Mouse (Mus musculus): ENCODE measurements around the gene Tex10. TPM values are rescaled to one million over a fixed set of nuclear protein-coding genes. Genes with fewer than 3 reads are reported as not detected.

Tex10 gene
- total RNA-seq (2014; rRNA removed) = 31.1 and 39.5 TPM in 2 replicates
- polyA plus RNA-seq (2015; fragmentation: Nextera tagmentation; extraction: Ambion mirVana) = 21.4 and 22.0 TPM in 2 replicates

- TF ChIP-seq CTCF (IDR thresholded peaks at IDR 0.05; ENCODE audit: low read depth) = no peak
Measured at GRCm38 (mm10) chr4:48472792-48473650, at the start of gene Tex10. Gene Tex10 (minus strand): TSS chr4:48473459.

GRCm38 (mm10) chr4:48510861-48511260 is 37.6 kb upstream of the Tex10 start:
- H3K9ac ChIP-seq = no peak overlapping the region
- no peak for ATAC-seq
- H3K4me3 ChIP-seq (ENCODE audit: low read depth, low read length) = no peak overlapping the region
- H3K27me3 ChIP-seq (ENCODE audit: insufficient read depth, low read length) = no peaks in the 10 kb centered on the region
- no peaks in the 10 kb centered on the region for H3K4me1 ChIP-seq (ENCODE audit: insufficient read depth)
- 65% methylated on average over 2 of the region's 2 CpGs for WGBS
- no peaks in the 10 kb centered on the region for H3K36me3 ChIP-seq (ENCODE audit: insufficient read depth)
- DNase-seq = no peak
- H3K4me2 ChIP-seq (ENCODE audit: low read depth) = no peak overlapping the region
- H3K9me3 ChIP-seq (ENCODE audit: low read length) = no peaks in the 10 kb centered on the region
- H3K27ac ChIP-seq (ENCODE audit: low read depth, low read length) = no peak overlapping the region
- TF ChIP-seq CTCF (IDR thresholded peaks at IDR 0.05; ENCODE audit: low read depth) = no peak

More at GRCm38 (mm10) chr4:48472792-48473650, at the start of gene Tex10:
- ATAC-seq = peak; percentile 99
- peak within 1 kb of the TSS; percentile 87 for H3K9ac ChIP-seq
- peaks cover 7% of the 10 kb centered on the region; the same call in 1 of the 2 replicates for H3K4me1 ChIP-seq (ENCODE audit: insufficient read depth)
- peak within 1 kb of the TSS; percentile 91 for H3K4me3 ChIP-seq (ENCODE audit: low read depth, low read length)
- 3% methylated on average over 89 of the region's 89 CpGs for WGBS
- H3K4me2 ChIP-seq (ENCODE audit: low read depth) = peak within 1 kb of the TSS; percentile 85
- H3K27ac ChIP-seq (ENCODE audit: low read depth, low read length) = no peak within 1 kb of the TSS
- H3K9me3 ChIP-seq (ENCODE audit: low read length) = no peaks in the 10 kb centered on the region
- no peaks in the 10 kb centered on the region for H3K27me3 ChIP-seq (ENCODE audit: insufficient read depth, low read length)
- DNase-seq = peak; percentile 94
- H3K36me3 ChIP-seq (ENCODE audit: insufficient read depth) = peaks cover 8% of the 10 kb centered on the region

- Histone ChIP-seq H3K27me3 (ENCODE audit: insufficient read depth, low read length) (no peaks in the 10 kb centered on the region), H3K36me3 (ENCODE audit: insufficient read depth) (no peaks in the 10 kb centered on the region), H3K9ac (no peak overlapping the region), H3K9me3 (ENCODE audit: low read length) (no peaks in the 10 kb centered on the region), H3K4me2 (ENCODE audit: low read depth) (no peak overlapping the region), H3K4me3 (ENCODE audit: low read depth, low read length) (no peak overlapping the region), H3K4me1 (ENCODE audit: insufficient read depth) (no peaks in the 10 kb centered on the region), H3K27ac (ENCODE audit: low read depth, low read length) (no peak overlapping the region)
- DNase-seq = no peak
- WGBS = 90% methylated on average over 2 of the region's 2 CpGs
- no peak for ATAC-seq
- no peak for TF ChIP-seq CTCF (IDR thresholded peaks at IDR 0.05; ENCODE audit: low read depth)
Measured at GRCm38 (mm10) chr4:48492510-48492909, 19.3 kb upstream of the Tex10 start.

GRCm38 (mm10) chr4:48491290-48491743 is 18.1 kb upstream of the Tex10 start:
- peak; percentile 26 for DNase-seq

GRCm38 (mm10) chr4:48488916-48489315 is 15.7 kb upstream of the Tex10 start:
- DNase-seq = no peak
- H3K4me1 ChIP-seq (ENCODE audit: insufficient read depth) = no peaks in the 10 kb centered on the region
- no peaks in the 10 kb centered on the region for H3K36me3 ChIP-seq (ENCODE audit: insufficient read depth)
- H3K4me3 ChIP-seq (ENCODE audit: low read depth, low read length) = no peak overlapping the region
- H3K4me2 ChIP-seq (ENCODE audit: low read depth) = no peak overlapping the region
- no peaks in the 10 kb centered on the region for H3K9me3 ChIP-seq (ENCODE audit: low read length)
- no peaks in the 10 kb centered on the region for H3K27me3 ChIP-seq (ENCODE audit: insufficient read depth, low read length)
- no peak overlapping the region for H3K27ac ChIP-seq (ENCODE audit: low read depth, low read length)
- no peak for TF ChIP-seq CTCF (IDR thresholded peaks at IDR 0.05; ENCODE audit: low read depth)
- ATAC-seq = no peak
- H3K9ac ChIP-seq = no peak overlapping the region
- WGBS = 92% methylated on average over 2 of the region's 2 CpGs

More at GRCm38 (mm10) chr4:48491290-48491743, 18.1 kb upstream of the Tex10 start:
- H3K36me3 ChIP-seq (ENCODE audit: insufficient read depth) = no peaks in the 10 kb centered on the region
- H3K9ac ChIP-seq = peak overlapping the region; percentile 18; the same call in 1 of the 2 replicates
- H3K27me3 ChIP-seq (ENCODE audit: insufficient read depth, low read length) = no peaks in the 10 kb centered on the region
- no peaks in the 10 kb centered on the region for H3K9me3 ChIP-seq (ENCODE audit: low read length)
- peak overlapping the region; percentile 42 for H3K4me2 ChIP-seq (ENCODE audit: low read depth)
- ATAC-seq = peak; percentile 48; the same call in 1 of the 2 replicates
- no peak for TF ChIP-seq CTCF (IDR thresholded peaks at IDR 0.05; ENCODE audit: low read depth)
- no peaks in the 10 kb centered on the region for H3K4me1 ChIP-seq (ENCODE audit: insufficient read depth)
- H3K4me3 ChIP-seq (ENCODE audit: low read depth, low read length) = peak overlapping the region; percentile 22
- no peak overlapping the region for H3K27ac ChIP-seq (ENCODE audit: low read depth, low read length)
- WGBS = 12% methylated on average over 14 of the region's 14 CpGs

- Histone ChIP-seq H3K4me2 (ENCODE audit: low read depth) (no peak overlapping the region), H3K9me3 (ENCODE audit: low read length) (no peaks in the 10 kb centered on the region), H3K4me3 (ENCODE audit: low read depth, low read length) (no peak overlapping the region), H3K27me3 (ENCODE audit: insufficient read depth, low read length) (no peaks in the 10 kb centered on the region), H3K27ac (ENCODE audit: low read depth, low read length) (no peak overlapping the region), H3K9ac (no peak overlapping the region), H3K36me3 (ENCODE audit: insufficient read depth) (no peaks in the 10 kb centered on the region), H3K4me1 (ENCODE audit: insufficient read depth) (no peaks in the 10 kb centered on the region)
- 31% methylated on average over 2 of the region's 2 CpGs for WGBS
- ATAC-seq (no peak), DNase-seq (peak; percentile 27)
- TF ChIP-seq CTCF (IDR thresholded peaks at IDR 0.05; ENCODE audit: low read depth) = peak; percentile 58
Measured at GRCm38 (mm10) chr4:48481287-48481686, 8.0 kb upstream of the Tex10 start.

DNA sequence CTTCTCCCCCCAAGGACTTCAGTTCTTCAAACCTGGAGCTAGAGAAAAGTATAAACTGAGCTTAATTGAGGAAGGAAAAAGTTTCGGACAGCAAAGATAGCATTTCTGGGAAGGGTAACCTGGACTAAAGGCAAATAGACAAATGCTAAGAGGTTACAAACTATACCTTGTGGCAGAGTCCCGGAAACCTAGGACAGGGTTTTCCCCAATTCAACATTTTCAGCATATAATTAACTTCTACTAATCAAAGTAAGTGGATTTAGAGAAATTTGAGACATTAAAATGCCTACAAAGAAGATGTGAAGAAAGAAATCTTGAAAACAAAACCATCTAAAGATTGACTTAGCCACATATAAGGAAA is 372 bp upstream of the Tex10 start:
- WGBS = 83% methylated on average over 2 of the region's 2 CpGs
- ATAC-seq (no peak), DNase-seq (no peak)
- Histone ChIP-seq H3K4me3 (ENCODE audit: low read depth, low read length) (peak overlapping the region; percentile 91), H3K9ac (peak overlapping the region; percentile 87), H3K4me2 (ENCODE audit: low read depth) (peak overlapping the region; percentile 85), H3K27me3 (ENCODE audit: insufficient read depth, low read length) (no peaks in the 10 kb centered on the region), H3K36me3 (ENCODE audit: insufficient read depth) (peaks cover 1% of the 10 kb centered on the region; the same call in 1 of the 2 replicates), H3K27ac (ENCODE audit: low read depth, low read length) (no peak overlapping the region), H3K9me3 (ENCODE audit: low read length) (no peaks in the 10 kb centered on the region), H3K4me1 (ENCODE audit: insufficient read depth) (peaks cover 7% of the 10 kb centered on the region; the same call in 1 of the 2 replicates)
- no peak for TF ChIP-seq CTCF (IDR thresholded peaks at IDR 0.05; ENCODE audit: low read depth)

All from forebrain, postnatal 0 days (tissue).